Comparison of ENCODE assay signal across 8 mouse cellular contexts in genomic region chrX:73922550-73922882, GRCm38 (mm10). TPM values are rescaled to one million over a fixed set of nuclear protein-coding genes. Genes with fewer than 3 reads are reported as not detected.
DNase-seq lines count a peak whose midpoint lies in the region; ATAC-seq and TF ChIP-seq lines count a peak whose summit lies in the region.

No protein-coding gene starts in this region.

- H3K4me1 ChIP-seq in ES-Bruce4 (ENCODE audit: control insufficient read depth, insufficient read depth, low read length): no peaks in the 10 kb centered on the region
- H3K4me1 ChIP-seq in hindbrain, embryonic 12.5 days: peaks cover 4% of the 10 kb centered on the region; the same call in 1 of the 2 replicates
- H3K4me1 ChIP-seq in midbrain, embryonic 13.5 days (replicated peaks): peaks cover 10% of the 10 kb centered on the region

- TF ChIP-seq POLR2A in ES-Bruce4 (IDR thresholded peaks at IDR 0.05; ENCODE audit: insufficient read depth, low read length): no peak

- H3K9ac ChIP-seq in ES-Bruce4 (ENCODE audit: low read depth, poor library complexity, severe bottlenecking): peak overlapping the region; percentile 68
- H3K9ac ChIP-seq in hindbrain, embryonic 12.5 days: peak overlapping the region; percentile 60
- H3K9ac ChIP-seq in midbrain, embryonic 13.5 days (replicated peaks): peak overlapping the region; percentile 64

- H3K4me3 ChIP-seq in gastrocnemius, adult 2 months: peak overlapping the region; percentile 85
- H3K4me3 ChIP-seq in ES-Bruce4 (ENCODE audit: low read depth, low read length): peak overlapping the region; percentile 83
- peak overlapping the region; percentile 51 for H3K4me3 ChIP-seq in hindbrain, embryonic 12.5 days
- H3K4me3 ChIP-seq in midbrain, embryonic 13.5 days (replicated peaks): peak overlapping the region; percentile 58

- H3K36me3 ChIP-seq in ES-Bruce4 (ENCODE audit: control insufficient read depth, insufficient read depth, low read length, poor library complexity, severe bottlenecking): peaks cover 19% of the 10 kb centered on the region; the same call in 1 of the 2 replicates
- 0 out of 2 replicates have a peak, but pooled peaks cover 13% of the 10 kb centered on the region for H3K36me3 ChIP-seq in hindbrain, embryonic 12.5 days
- peaks cover 15% of the 10 kb centered on the region; the same call in 1 of the 2 replicates for H3K36me3 ChIP-seq in midbrain, embryonic 13.5 days

- intact Hi-C loops in gastrocnemius, adult 2 months (cut with DNase I): loop anchor here (5.0 kb wide), 1 partner anchor 40 kb away; no protein-coding TSS in a partner anchor

- WGBS in hindbrain, embryonic 12.5 days: 76% methylated on average over 7 of the region's 8 CpGs
- 82% methylated on average over 8 of the region's 8 CpGs for WGBS in midbrain, embryonic 13.5 days

- H3K4me2 ChIP-seq in hindbrain, embryonic 12.5 days (replicated peaks): peak overlapping the region; percentile 71
- H3K4me2 ChIP-seq in midbrain, embryonic 13.5 days (replicated peaks): peak overlapping the region; percentile 65

- H3K27ac ChIP-seq in gastrocnemius, adult 2 months: peak overlapping the region; percentile 91
- H3K27ac ChIP-seq in ES-Bruce4 (ENCODE audit: insufficient read depth, low read length): peak overlapping the region; percentile 63
- H3K27ac ChIP-seq in hindbrain, embryonic 12.5 days: no peak overlapping the region
- H3K27ac ChIP-seq in midbrain, embryonic 13.5 days: peak overlapping the region; percentile 74; the same call in 1 of the 2 replicates

- ATAC-seq in hindbrain, embryonic 12.5 days (ENCODE audit: low FRiP score): no peak
- no peak for ATAC-seq in midbrain, embryonic 13.5 days

- H3K27me3 ChIP-seq in ES-Bruce4 (ENCODE audit: control insufficient read depth, insufficient read depth, low read length, poor library complexity, severe bottlenecking): no peaks in the 10 kb centered on the region
- no peaks in the 10 kb centered on the region for H3K27me3 ChIP-seq in hindbrain, embryonic 12.5 days
- no peaks in the 10 kb centered on the region for H3K27me3 ChIP-seq in midbrain, embryonic 13.5 days

- no peaks in the 10 kb centered on the region for H3K9me3 ChIP-seq in ES-Bruce4 (replicated peaks; ENCODE audit: control insufficient read depth, insufficient read depth, low read length, poor library complexity, severe bottlenecking)
- H3K9me3 ChIP-seq in hindbrain, embryonic 12.5 days (replicated peaks): no peaks in the 10 kb centered on the region
- H3K9me3 ChIP-seq in midbrain, embryonic 13.5 days: no peaks in the 10 kb centered on the region

- TF ChIP-seq CTCF in gastrocnemius, adult 2 months (IDR thresholded peaks at IDR 0.05): no peak
- no peak for TF ChIP-seq CTCF in ES-Bruce4 (IDR thresholded peaks at IDR 0.05; ENCODE audit: low read depth, low read length)

- TF ChIP-seq EP300 in ES-Bruce4 (IDR thresholded peaks at IDR 0.05; ENCODE audit: insufficient read depth, low read depth, low read length): no peak

- DNase-seq in gastrocnemius, adult 2 months: no peak
- no peak for DNase-seq in gastrocnemius, adult 8-10 months (ENCODE audit: low spot score in 2 of 2)
- DNase-seq in frontal cortex, postnatal 25 days (ENCODE audit: low spot score in 2 of 2): no peak
- DNase-seq in cerebellum, adult 9-10 months: no peak
- DNase-seq in urinary bladder, adult 18-20 months (ENCODE audit: low spot score in 2 of 2): no peak

RNA-seq across cellular contexts. Expression of gene Naa10, which starts 0.8 kb away (rescaled TPM):
- 10 to 100 TPM; 51.2 to 63.4 TPM for total RNA-seq in gastrocnemius, adult 2 months (2021)
- 10 to 100 TPM; 46.6 to 61.8 (median 47.7) TPM for total RNA-seq in gastrocnemius, adult 8-10 months (2022)
- 77.1 and 87.9 TPM in 2 replicates for polyA plus RNA-seq in ES-Bruce4 (2011; ENCODE audit: insufficient read depth, insufficient read length, low read depth, missing spikeins)
- 105 and 118 TPM in 2 replicates for polyA plus RNA-seq in hindbrain, embryonic 12.5 days (2016; fragmentation: Nextera tagmentation; extraction: Ambion mirVana)
- 107 and 108 TPM in 2 replicates for polyA plus RNA-seq in midbrain, embryonic 13.5 days (2015; fragmentation: Nextera tagmentation; extraction: Ambion mirVana)

RNA-seq across cellular contexts. Expression of gene Arhgap4, which starts 0.8 kb away (rescaled TPM):
- total RNA-seq in gastrocnemius, adult 2 months (2021): under 1 TPM; 0.59 to 0.89 TPM
- total RNA-seq in gastrocnemius, adult 8-10 months (2022): 1 to 10 TPM in 1 of 4 experiments, under 1 TPM in 3; 0.22 to 1.1 (median 0.57) TPM
- polyA plus RNA-seq in ES-Bruce4 (2011; ENCODE audit: insufficient read depth, insufficient read length, low read depth, missing spikeins): 3.5 and 4.7 TPM in 2 replicates
- 2.7 and 3.4 TPM in 2 replicates for polyA plus RNA-seq in hindbrain, embryonic 12.5 days (2016; fragmentation: Nextera tagmentation; extraction: Ambion mirVana)
- 2.8 and 2.9 TPM in 2 replicates for polyA plus RNA-seq in midbrain, embryonic 13.5 days (2015; fragmentation: Nextera tagmentation; extraction: Ambion mirVana)

RNA-seq across cellular contexts. Expression of gene Renbp, which starts 8.1 kb away (rescaled TPM):
- 1 to 10 TPM; 1.4 to 1.7 TPM for total RNA-seq in gastrocnemius, adult 2 months (2021)
- total RNA-seq in gastrocnemius, adult 8-10 months (2022): 1 to 10 TPM in 3 of 4 experiments, under 1 TPM in 1; 0.87 to 2.3 (median 1.5) TPM
- polyA plus RNA-seq in ES-Bruce4 (2011; ENCODE audit: insufficient read depth, insufficient read length, low read depth, missing spikeins): 79.7 and 84.6 TPM in 2 replicates
- polyA plus RNA-seq in hindbrain, embryonic 12.5 days (2016; fragmentation: Nextera tagmentation; extraction: Ambion mirVana): 19.7 and 20.3 TPM in 2 replicates
- 10.5 and 12.3 TPM in 2 replicates for polyA plus RNA-seq in midbrain, embryonic 13.5 days (2015; fragmentation: Nextera tagmentation; extraction: Ambion mirVana)

RNA-seq across cellular contexts. Expression of gene L1cam, which starts 26.6 kb away (rescaled TPM):
- 1 to 10 TPM; 2.3 to 3.2 TPM for total RNA-seq in gastrocnemius, adult 2 months (2021)
- 1 to 10 TPM; 1.7 to 3.1 (median 2.6) TPM for total RNA-seq in gastrocnemius, adult 8-10 months (2022)
- polyA plus RNA-seq in ES-Bruce4 (2011; ENCODE audit: insufficient read depth, insufficient read length, low read depth, missing spikeins): 3.4 and 4.5 TPM in 2 replicates
- 45.6 and 58.4 TPM in 2 replicates for polyA plus RNA-seq in hindbrain, embryonic 12.5 days (2016; fragmentation: Nextera tagmentation; extraction: Ambion mirVana)
- polyA plus RNA-seq in midbrain, embryonic 13.5 days (2015; fragmentation: Nextera tagmentation; extraction: Ambion mirVana): 73.8 and 80.8 TPM in 2 replicates

RNA-seq across cellular contexts. Expression of gene Avpr2, which starts 30.6 kb away (rescaled TPM):
- total RNA-seq in gastrocnemius, adult 2 months (2021): not detected
- total RNA-seq in gastrocnemius, adult 8-10 months (2022): not detected
- not detected in 2 replicates for polyA plus RNA-seq in ES-Bruce4 (2011; ENCODE audit: insufficient read depth, insufficient read length, low read depth, missing spikeins)
- polyA plus RNA-seq in hindbrain, embryonic 12.5 days (2016; fragmentation: Nextera tagmentation; extraction: Ambion mirVana): 0.19 and 0.20 TPM in 2 replicates
- polyA plus RNA-seq in midbrain, embryonic 13.5 days (2015; fragmentation: Nextera tagmentation; extraction: Ambion mirVana): 0.24 and 0.27 TPM in 2 replicates
